Mouse (Mus musculus): ENCODE data around the gene Areg.

DNA sequence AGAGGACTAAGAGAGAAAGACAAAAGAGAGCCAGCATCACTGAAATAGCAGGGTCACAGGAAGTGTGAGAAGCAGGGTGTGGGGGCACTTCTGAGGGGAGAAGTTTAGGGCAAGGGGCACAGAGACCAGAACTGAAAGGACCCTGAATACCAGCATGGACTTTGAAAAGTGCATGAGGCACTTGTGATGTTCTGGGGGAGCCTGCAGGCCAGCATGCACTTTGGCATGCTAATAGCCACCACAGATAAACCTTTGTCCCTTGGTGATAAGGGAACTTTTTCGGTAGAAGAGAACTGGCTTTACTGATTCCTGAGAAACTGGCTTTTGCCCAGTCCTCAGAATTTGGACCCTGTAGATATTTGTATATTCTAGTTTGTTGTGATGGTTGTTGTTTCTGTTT, 4.4 kb upstream of the Areg start:
- no peak for TF ChIP-seq POLR2A (IDR thresholded peaks at IDR 0.05; ENCODE audit: control insufficient read depth, extremely low read depth, insufficient read depth, low read length, poor library complexity)
- TF ChIP-seq CTCF (IDR thresholded peaks at IDR 0.05; ENCODE audit: borderline replicate concordance, control insufficient read depth, extremely low read depth, insufficient read depth, low read length, poor library complexity): no peak
